Mouse (Mus musculus) thymus, adult 18-20 months (tissue): ENCODE measurements around the gene Smyd1.
A peak's percentile ranks its signal among the peaks of the same experiment; 100 is the strongest.

ENCODE experiments used
- DNase-seq, 2 experiments: peaks; one replicate each; pipeline ENCODE4 v3.0.0; 2022; ENCODE audit warnings: mixed read lengths in 2 of 2

Smyd1 gene

GRCm38 (mm10) chr6:71203674-71204073 is 118.4 kb downstream of the Smyd1 start:
- DNase-seq: no peak

- no peak for DNase-seq
Observed at GRCm38 (mm10) chr6:71201925-71202324, 120.1 kb downstream of the Smyd1 start.

DNA sequence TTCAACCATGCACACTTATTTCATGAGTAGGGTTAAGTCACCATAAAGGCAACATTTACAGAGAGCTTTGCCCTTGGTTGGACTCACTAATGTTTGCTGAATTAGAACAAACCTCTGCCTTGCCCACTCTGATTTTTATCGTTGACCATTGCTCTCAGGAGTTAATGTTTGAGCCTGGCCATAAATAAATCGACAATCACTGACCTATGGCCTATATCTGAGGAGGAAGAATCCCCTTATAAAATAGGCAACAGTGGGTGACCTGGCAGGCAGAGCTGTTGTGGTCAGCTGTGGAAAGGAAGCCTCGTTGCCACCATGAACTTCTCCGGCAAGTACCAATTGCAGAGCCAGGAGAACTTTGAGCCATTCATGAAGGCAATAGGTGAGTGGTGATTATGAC is 122.4 kb downstream of the Smyd1 start, which contains the start of gene Fabp1:
Gene Fabp1, plus strand, starts transcription at position 216 of the 400 bp plus-strand sequence.
- DNase-seq: no peak

DNA sequence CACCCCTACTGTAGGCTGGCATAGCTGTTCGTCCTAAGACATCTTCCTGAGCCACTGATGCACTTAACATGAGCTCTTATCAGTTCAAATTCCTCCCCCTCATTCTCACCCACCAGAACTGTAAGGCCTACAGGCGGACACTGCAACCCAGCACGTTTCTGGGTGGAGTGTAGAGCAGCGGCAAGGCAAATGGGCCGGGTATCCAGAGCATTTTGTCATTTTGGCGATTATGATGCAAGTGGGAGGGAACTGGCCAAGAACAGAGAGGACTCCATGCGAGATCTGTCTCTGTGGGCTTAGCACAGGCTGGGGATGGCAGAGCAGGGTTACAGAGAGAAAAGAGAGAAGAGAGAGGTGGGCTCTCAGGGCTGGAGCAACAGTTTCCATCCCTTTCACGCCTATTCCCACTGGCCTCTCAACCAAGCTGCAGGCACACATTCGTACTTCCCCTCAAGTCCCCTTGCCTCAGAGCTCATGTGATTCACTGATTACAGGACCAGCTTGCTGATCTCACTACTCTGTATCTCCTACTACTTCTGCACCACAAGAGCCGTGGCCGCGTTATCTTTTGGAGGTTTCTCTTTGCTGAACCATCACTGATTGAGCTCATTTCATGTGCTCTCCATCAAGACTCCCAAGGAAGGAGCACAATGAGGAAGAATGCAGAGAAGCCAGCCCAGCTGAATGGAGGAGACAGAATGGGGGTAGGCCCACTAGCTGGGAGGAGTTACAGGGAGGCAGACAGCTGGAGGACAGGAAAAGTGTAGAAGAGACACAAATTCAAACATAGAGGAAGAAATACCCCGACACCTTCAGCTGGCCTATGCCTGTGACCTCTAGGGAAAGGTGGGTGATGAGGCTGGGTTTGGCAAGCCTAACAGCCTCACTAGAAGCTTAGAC is 124.1 kb downstream of the Smyd1 start:
- DNase-seq: no peak

- DNase-seq: no peak
Observed at GRCm38 (mm10) chr6:71196107-71196506, 125.9 kb downstream of the Smyd1 start.

DNA sequence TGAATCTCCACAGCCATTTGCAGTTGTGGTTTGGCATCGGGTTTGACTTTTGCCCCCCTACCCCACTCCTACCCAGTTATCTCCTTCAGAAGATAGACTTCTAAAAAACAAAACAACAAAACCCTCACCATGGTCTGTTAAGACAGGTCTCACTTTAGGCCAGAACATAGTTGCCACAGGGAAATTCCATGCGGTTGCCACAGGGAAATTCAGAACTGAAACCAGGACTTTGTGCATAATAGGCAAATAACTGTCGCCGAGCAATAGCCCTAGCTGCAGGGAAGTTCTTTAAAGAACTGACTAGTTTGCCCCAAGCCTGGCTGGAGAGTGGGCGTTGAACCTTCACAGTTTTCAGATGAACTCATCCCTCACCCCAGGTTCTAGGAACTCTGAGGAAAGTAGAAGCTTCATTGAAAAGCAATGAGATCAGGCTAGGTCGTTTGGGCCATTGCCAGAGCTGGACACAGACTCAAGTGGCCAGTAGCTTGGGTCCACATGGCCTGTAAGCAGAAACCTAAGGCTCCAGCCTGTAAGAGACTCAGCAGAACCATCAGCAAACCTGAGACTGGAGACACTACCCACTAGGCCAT is 128.8 kb downstream of the Smyd1 start:
- no peak for DNase-seq

- DNase-seq: no peak
Observed at GRCm38 (mm10) chr6:71190501-71190900, 131.5 kb downstream of the Smyd1 start.

- no peak for DNase-seq
Observed at GRCm38 (mm10) chr6:71189578-71189977, 132.5 kb downstream of the Smyd1 start.

- no peak for DNase-seq
Observed at GRCm38 (mm10) chr6:71184941-71185604, 137.0 kb downstream of the Smyd1 start.

DNA sequence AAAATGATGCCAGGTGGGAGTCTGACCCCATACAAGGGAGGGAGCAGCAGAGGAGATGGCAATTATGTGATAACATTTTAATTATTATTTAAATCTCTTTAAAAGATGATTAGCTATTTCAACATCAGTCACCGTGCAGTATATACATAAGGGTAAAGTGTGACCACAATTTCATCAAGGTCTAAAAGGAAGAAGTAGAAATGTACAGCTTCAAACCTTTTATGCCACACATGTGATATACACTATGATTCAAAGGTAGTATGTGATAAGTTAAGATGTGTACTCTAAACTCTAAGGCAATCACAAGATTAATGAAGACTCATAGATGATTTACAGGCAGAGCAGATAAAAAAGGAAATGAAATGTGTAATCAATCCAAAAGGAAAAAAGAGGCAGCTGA is 141.4 kb downstream of the Smyd1 start:
- no peak for DNase-seq

- DNase-seq: no peak
Observed at GRCm38 (mm10) chr6:71172812-71173580, 149.0 kb downstream of the Smyd1 start.

- no peak for DNase-seq
Observed at GRCm38 (mm10) chr6:71166551-71167169, 155.4 kb downstream of the Smyd1 start.

- peak in 1 of 2 experiments; percentile 42 for DNase-seq
Observed at GRCm38 (mm10) chr6:71164394-71164793, 157.6 kb downstream of the Smyd1 start.
